Mouse (Mus musculus) ES-E14 (cell line): ENCODE measurements around the gene Spcs3. TPM values are rescaled to one million over a fixed set of nuclear protein-coding genes. Genes with fewer than 3 reads are reported as not detected.

Experiments used
- DNase-seq: peaks from one replicate; pipeline ENCODE4 v3.0.0-alpha.2; 2013; ENCODE audit warnings: low read depth, low spot score
- H3K27ac ChIP-seq: 2 replicates; pipeline ENCODE4 v1.5.1; 2012; ENCODE audit warnings: low read depth, mild to moderate bottlenecking, low read length, moderate library complexity, mixed read lengths; ENCODE audit not compliant: poor library complexity, insufficient read depth, severe bottlenecking
- H3K36me3 ChIP-seq: 2 replicates; pipeline ENCODE4 v1.6.1; 2012; ENCODE audit warnings: mild to moderate bottlenecking, low read length, moderate library complexity, mixed read lengths; ENCODE audit not compliant: control insufficient read depth, poor library complexity, insufficient read depth, severe bottlenecking
- H3K4me1 ChIP-seq, 2 experiments: fragments of 150-350 bp in 1 of 2; sonication (generic) in 1 of 2; 2 replicates each; pipeline ENCODE4 v1.6.1; 2012; ENCODE audit warnings: low read length in 2 of 2, mild to moderate bottlenecking in 1 of 2, mixed read lengths in 1 of 2; ENCODE audit not compliant: control insufficient read depth in 2 of 2, insufficient read depth in 2 of 2, poor library complexity in 1 of 2
- H3K4me3 ChIP-seq, 2 experiments: fragments of 150-350 bp in 1 of 2; sonication (generic) in 1 of 2; 2 replicates each; pipeline ENCODE4 v1.5.1; 2012; ENCODE audit warnings: low read length in 2 of 2, low read depth in 1 of 2, mild to moderate bottlenecking in 1 of 2, mixed read lengths in 1 of 2; ENCODE audit not compliant: insufficient read depth in 1 of 2, poor library complexity in 1 of 2, severe bottlenecking in 1 of 2
- H3K9ac ChIP-seq: 2 replicates; pipeline ENCODE4 v1.6.1; 2012; ENCODE audit warnings: low read depth, mild to moderate bottlenecking, low read length, mixed read lengths; ENCODE audit not compliant: poor library complexity, insufficient read depth, severe bottlenecking
- H3K9me3 ChIP-seq: fragments of 150-350 bp; sonication (generic); 2 replicates; pipeline ENCODE4 v1.6.1; 2012; ENCODE audit warnings: low read depth, mild to moderate bottlenecking, low read length; ENCODE audit not compliant: control insufficient read depth, insufficient read depth
- CHD2 ChIP-seq: IDR thresholded peaks from 2 replicates; pipeline ENCODE4 v1.6.1; 2014; ENCODE audit warnings: mild to moderate bottlenecking, low read depth, low read length, inconsistent platforms
- HCFC1 ChIP-seq: IDR thresholded peaks from 2 replicates; pipeline ENCODE4 v1.6.1; 2012; ENCODE audit warnings: low read length, inconsistent platforms, borderline replicate concordance; ENCODE audit not compliant: insufficient read depth
- MAFK ChIP-seq: IDR thresholded peaks from 2 replicates; pipeline ENCODE4 v1.6.1; 2014; ENCODE audit warnings: mild to moderate bottlenecking, low read depth, low read length, inconsistent platforms; ENCODE audit not compliant: insufficient read depth
- ZC3H11A ChIP-seq: IDR thresholded peaks from 2 replicates; pipeline ENCODE4 v1.6.1; 2012; ENCODE audit warnings: low read depth, mild to moderate bottlenecking, inconsistent platforms, low read length, borderline replicate concordance
- ZNF384 ChIP-seq: IDR thresholded peaks from 2 replicates; pipeline ENCODE4 v1.6.1; 2012; ENCODE audit warnings: low read depth, low read length, inconsistent platforms
- in situ Hi-C, 2 experiments: fragments of 600-800 bp; cut with MboI; formaldehyde crosslinking; loops; one replicate each; pipeline ENCODE4 v1.15.1; 2025; ENCODE audit warnings: low sequenced_read_pairs in 2 of 2, inconsistent platforms in 1 of 2; ENCODE audit not compliant: unreplicated experiment in 2 of 2
- total RNA-seq: library from RNA; depleted of rRNA; stranded (reverse); fragments of 300-350 nt; gene quantifications from 2 replicates; pipeline ENCODE4 v1.2.3, GENCODE M21; 2012

Spcs3 gene
- total RNA-seq, 1 experiment: 98.1 TPM

GRCm38 (mm10) chr8:54541331-54541730 is 11.5 kb upstream of the Spcs3 start:
- in situ Hi-C loops: no loop called here
- Histone ChIP-seq H3K9me3 (no peaks in the 10 kb centered on the region), H3K4me1 (no peaks in the 10 kb centered on the region), H3K9ac (no peak overlapping the region), H3K36me3 (no peaks in the 10 kb centered on the region), H3K4me3 (no peak overlapping the region), H3K27ac (no peak overlapping the region)
- DNase-seq: no peak
- TF ChIP-seq MAFK (no peak), ZC3H11A (no peak), ZNF384 (no peak), HCFC1 (no peak), CHD2 (no peak)

GRCm38 (mm10) chr8:54537285-54537684 is 7.5 kb upstream of the Spcs3 start:
- H3K4me3 ChIP-seq: no peak overlapping the region
- no peaks in the 10 kb centered on the region for H3K36me3 ChIP-seq
- H3K4me1 ChIP-seq: no peaks in the 10 kb centered on the region; a peak in 1 of 4 replicates
- H3K27ac ChIP-seq: no peak overlapping the region
- TF ChIP-seq HCFC1: no peak
- H3K9ac ChIP-seq: no peak overlapping the region
- no peak for DNase-seq
- in situ Hi-C loops: no loop called here
- no peaks in the 10 kb centered on the region for H3K9me3 ChIP-seq

DNA sequence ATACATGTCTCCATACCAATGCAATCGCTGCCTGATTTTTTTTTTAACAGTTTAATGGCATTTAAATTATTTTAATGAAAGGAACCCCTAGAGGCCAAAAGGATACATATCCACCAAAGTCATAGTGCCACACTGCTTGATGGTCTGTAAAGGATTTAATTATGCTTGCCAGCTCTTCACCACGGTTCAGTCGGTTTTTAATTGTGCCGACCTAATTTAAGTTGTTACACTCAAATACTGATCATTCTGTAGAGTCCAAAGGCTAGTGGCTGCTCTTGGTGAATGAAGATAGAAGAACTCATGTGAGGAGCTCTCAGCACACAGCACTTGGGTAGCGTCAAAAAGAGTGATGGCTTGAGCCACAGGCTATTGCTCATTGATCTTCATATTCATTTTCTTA is 5.4 kb upstream of the Spcs3 start:
- Histone ChIP-seq H3K36me3 (no peaks in the 10 kb centered on the region), H3K4me3 (no peak overlapping the region), H3K27ac (no peak overlapping the region), H3K9me3 (no peaks in the 10 kb centered on the region), H3K4me1 (no peaks in the 10 kb centered on the region; a peak in 1 of 4 replicates), H3K9ac (no peak overlapping the region)
- TF ChIP-seq ZNF384 (no peak), HCFC1 (no peak), MAFK (no peak), CHD2 (no peak), ZC3H11A (no peak)
- DNase-seq: no peak
- in situ Hi-C loops: no loop called here

GRCm38 (mm10) chr8:54528571-54528970 is 1.2 kb downstream of the Spcs3 start:
- H3K4me3 ChIP-seq: peak overlapping the region; percentile 83 to 98
- H3K4me1 ChIP-seq: peaks cover 0 to 6% of the 10 kb centered on the region in 2 experiments; a peak in 2 of 4 replicates
- no peak for DNase-seq
- in situ Hi-C loops: no loop called here
- H3K9ac ChIP-seq: no peak overlapping the region; the same call in 1 of the 2 replicates
- H3K36me3 ChIP-seq: peaks cover 7% of the 10 kb centered on the region
- no peaks in the 10 kb centered on the region for H3K9me3 ChIP-seq
- H3K27ac ChIP-seq: no peak overlapping the region
- TF ChIP-seq ZC3H11A: no peak
- no peak for TF ChIP-seq HCFC1
- TF ChIP-seq ZNF384: no peak
- TF ChIP-seq MAFK: no peak
- TF ChIP-seq CHD2: no peak

GRCm38 (mm10) chr8:54526700-54527099 is 3.1 kb downstream of the Spcs3 start:
- Histone ChIP-seq H3K36me3 (peaks cover 7% of the 10 kb centered on the region), H3K9ac (no peak overlapping the region), H3K4me3 (no peak overlapping the region), H3K4me1 (peaks cover 0 to 6% of the 10 kb centered on the region in 2 experiments; a peak in 2 of 4 replicates), H3K9me3 (no peaks in the 10 kb centered on the region), H3K27ac (no peak overlapping the region)
- no peak for TF ChIP-seq HCFC1
- TF ChIP-seq MAFK: no peak
- no peak for TF ChIP-seq ZNF384
- TF ChIP-seq CHD2: no peak
- no peak for TF ChIP-seq ZC3H11A
- in situ Hi-C loops: no loop called here
- DNase-seq: no peak
